Mouse (Mus musculus) testis, postnatal 14 days (tissue): ENCODE measurements at regions not wholly inside any gene's neighbourhood (a gene's known extent, or its start where the extent isn't known, plus 50 kb on each side); places are given as distances from the start of the nearest gene placed in this dataset.

Experiments used
- DNase-seq: peaks from one replicate; pipeline ENCODE4 v3.0.0; 2021; ENCODE audit warnings: low spot score

DNA sequence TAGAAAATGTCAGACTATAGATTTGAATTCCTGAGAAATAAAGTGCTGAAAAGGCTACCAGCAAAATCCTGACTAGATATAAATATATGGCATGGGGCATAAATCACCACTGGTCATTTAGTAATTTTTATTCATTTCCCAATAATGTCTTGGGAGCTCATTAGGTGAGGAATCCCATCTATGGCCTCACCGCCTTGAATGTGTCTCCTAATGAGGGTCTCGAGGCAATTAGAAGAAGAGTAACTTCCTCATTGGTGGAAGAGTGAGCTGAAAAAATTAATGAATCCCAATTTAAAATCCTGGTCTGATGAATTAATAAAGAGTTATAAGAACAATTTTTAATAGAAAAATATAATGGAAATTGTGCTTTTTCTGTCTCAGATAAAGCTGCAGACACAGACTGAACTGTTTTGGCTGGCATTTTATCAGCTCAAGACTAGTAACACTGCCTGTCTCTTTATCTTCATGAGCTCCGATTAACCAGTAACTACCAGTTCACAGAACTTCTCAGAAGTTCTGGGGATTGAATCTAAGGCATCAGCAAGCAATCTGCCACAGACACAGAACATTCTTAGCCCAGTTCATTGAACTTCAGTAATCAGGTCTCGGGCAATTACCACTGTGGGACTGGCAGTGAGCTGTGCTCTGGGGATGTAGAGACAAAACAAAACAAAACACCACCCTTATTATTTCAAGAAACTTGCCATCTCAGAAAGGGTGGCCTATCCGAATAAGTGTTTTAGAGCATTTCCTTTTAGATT lies 170.7 kb downstream of the Plpp3 start:
- no peak for DNase-seq

DNA sequence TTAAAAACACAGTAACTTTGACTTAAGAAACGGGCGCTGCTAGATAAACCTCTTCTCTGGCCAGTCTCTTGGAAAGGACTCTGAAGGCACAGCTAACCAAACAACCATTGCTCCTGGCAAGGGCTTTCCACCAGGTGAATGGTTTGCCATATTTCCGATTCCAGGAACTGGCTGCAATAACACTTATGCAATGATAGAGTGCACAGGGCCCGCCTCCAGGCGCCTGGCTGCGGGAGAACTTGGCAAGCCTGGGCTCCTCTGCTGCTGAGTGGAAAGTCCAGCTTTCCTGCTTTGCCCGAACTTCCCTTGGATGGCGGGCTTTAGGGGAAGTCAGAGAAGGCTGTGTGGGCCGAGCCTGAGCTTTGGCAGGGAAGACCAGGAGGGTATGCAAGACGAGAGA lies 171.6 kb downstream of the Plpp3 start:
- DNase-seq = peak; percentile 37

GRCm38 (mm10) chr4:105332081-105332480 lies 174.9 kb downstream of the Plpp3 start:
- DNase-seq = no peak

DNA sequence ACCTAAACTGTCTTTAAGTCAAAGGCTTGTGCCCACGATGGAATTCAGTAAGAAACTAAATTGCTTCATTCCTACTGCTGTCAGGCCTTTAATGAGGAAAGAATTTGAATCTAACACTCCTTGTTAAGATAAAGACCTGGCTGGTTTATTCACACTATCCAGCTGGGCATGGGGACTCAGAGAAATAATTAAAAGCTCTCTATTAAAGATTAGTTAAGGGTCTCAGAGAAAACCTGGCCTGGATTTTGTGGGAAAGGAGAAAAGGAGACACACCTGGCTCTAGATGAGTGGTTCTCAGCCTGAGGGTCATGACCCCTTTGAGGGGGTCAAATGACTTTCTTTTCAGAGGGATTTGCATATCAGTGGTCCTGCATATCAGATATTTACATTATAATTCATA lies 178.7 kb downstream of the Plpp3 start:
- DNase-seq = no peak

DNA sequence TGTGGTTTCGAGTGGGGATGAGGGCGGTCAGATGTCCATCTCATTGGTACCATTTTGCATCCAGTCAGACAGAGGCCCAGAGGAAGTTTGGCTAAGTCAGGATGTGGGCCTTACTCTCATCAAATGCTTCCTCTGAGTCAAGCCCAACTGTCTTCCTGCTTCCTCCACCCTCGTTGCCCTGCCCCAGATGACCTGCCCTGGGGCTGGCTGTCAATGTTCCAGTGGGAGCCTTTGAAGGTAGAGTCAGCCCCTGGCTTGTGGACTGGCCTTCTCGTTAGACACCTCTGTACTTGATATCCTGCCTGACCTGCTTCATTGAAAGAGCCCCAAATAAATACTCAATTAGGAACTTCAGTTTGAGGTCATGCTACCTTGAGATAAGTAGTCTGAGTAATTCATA lies 179.4 kb downstream of the Plpp3 start:
- DNase-seq = no peak

DNA sequence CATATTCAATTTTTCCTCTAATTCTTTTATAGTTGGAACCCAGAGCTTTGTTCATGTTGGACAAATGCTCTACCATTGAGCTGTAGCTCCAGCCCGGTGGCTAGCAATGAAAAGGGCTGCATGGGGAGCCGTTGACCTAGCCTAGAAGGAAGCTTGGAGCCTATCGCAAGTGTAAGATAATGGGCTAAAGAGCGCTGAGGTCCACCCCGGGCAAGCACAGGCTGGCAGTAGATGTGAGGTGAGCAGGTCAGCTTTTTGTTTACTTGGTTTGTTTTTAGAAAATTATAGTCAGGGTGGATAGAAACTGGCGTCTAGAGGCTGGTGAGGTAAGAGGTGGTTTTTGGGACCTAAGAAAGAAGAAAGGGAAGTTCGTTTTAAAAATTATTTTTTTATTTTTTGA lies 181.0 kb downstream of the Plpp3 start:
- no peak for DNase-seq

GRCm38 (mm10) chr4:105338861-105339260 lies 181.7 kb downstream of the Plpp3 start:
- DNase-seq = peak; percentile 9

DNA sequence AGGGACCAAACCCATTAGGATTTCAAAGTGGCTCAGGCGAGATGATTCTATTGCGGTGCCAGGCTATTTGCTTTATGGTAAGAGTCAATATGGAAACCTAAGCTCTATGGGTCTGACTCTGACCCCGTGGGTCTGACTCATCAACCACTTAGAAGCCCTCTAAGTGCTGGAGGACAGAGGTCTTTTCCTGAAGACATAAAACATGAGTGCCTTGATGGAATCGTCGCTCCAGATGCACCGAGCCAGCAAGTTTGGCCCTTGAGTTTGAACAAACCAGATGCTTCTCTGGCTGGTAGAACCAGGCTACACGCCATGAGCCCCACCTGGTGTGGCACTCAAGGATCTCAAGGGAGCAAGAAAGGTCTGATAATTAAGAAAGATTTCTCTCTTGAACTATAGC lies 184.1 kb downstream of the Plpp3 start:
- no peak for DNase-seq

GRCm38 (mm10) chr4:105346846-105347245 lies 189.7 kb downstream of the Plpp3 start:
- DNase-seq = no peak

DNA sequence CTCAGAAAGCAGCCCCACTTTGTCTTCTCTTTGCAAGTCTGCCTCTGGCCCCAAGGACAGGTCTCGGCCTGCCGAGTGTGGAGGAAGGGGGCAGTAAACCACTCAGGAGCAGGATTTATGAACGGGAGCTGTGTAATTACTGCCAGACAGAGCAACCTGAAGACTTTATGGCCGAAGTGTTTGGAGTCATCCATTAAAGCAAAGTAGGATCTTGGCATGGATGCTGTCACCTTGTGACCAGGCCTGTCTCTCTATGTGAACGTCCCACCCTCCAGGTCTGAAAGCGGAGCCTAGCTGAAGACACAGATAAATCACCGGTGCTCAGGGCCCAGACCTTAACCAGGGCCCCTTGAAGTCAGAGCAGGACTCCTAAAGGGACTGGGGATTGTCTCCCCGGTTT lies 190.8 kb downstream of the Plpp3 start:
- no peak for DNase-seq

DNA sequence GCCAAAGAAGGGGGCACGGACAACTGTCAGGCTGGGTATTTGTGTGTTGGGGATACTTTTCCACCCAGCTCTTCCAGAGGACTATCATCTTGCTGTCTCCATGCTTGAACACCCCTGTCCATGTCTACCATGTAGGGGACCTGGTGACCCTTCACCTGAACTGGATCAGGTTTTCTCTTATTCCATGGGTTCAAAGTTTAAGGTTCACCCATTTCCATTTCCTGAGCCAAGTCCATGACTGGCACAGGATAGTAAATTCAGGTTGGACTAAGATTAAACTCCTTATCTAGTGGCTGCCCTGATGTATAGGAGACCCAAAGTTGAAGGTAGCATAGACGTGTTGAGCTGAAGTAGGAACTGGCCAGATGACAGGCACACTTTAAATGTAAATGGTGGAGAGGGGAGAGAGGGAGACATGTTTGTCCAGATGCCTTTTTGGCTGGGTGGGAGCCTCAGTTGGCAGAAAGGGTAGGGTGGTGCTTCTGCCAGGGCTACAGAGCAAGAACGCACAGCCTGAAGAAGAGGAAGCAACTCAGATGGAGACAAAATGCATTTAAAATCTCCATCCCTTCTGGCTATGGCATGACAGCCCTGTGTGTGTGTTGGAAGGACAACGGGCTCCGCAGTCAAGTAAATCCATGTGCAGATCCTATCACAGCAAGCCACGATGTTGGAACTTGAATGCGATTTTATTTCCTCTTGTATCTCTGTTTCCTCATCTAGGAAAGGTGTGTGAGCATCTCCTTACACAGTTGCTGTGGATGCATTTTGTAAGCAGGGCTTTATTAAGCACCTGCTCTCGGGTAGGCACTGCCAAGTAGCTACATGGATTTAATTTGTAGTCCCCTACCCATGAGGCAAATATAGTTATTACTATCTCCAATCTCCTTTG lies 192.4 kb downstream of the Plpp3 start:
- no peak for DNase-seq

GRCm38 (mm10) chr4:105352342-105352741 lies 195.2 kb downstream of the Plpp3 start:
- DNase-seq = no peak

- DNase-seq = no peak
Observed at GRCm38 (mm10) chr4:105352953-105353352, 195.8 kb downstream of the Plpp3 start.

DNA sequence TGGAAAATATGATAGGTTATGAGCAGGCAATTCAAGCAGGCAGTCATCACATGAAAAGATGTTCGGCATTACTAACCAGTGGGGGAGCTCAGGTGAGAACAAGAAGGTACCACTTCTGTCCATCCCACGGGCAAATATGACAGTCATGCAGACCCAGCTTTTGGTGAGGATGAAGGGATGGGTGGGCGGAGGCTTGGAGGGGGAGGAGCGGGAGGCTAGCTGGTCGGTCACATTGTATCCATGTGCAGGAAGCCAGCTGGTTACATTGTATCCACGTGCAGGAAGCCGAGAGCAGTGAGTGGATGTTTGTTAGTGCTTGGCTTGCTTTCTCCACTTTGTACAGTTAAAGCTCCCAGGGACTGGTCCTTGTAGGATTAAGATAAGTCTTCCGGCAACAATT lies 196.9 kb downstream of the Plpp3 start:
- DNase-seq = peak; percentile 60

DNA sequence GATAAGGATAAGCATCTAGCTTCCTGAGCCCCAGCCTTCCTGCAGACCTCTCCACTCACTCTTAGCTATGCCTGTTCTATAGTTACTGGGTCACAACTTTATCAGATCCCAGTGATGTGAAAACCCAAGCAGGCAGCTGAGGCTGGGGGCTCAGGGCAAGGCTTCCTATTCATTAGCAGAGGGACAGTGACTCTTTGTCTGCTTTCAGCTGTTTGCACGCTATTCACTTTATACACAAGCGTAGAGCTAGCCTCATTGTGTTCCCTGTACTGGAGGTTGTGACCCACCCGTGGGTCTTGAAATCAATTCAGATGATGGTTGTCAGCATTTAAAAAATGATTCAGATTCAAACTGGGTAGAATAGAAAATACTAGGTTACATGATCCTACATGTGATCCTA lies 199.5 kb downstream of the Plpp3 start:
- DNase-seq = no peak

DNA sequence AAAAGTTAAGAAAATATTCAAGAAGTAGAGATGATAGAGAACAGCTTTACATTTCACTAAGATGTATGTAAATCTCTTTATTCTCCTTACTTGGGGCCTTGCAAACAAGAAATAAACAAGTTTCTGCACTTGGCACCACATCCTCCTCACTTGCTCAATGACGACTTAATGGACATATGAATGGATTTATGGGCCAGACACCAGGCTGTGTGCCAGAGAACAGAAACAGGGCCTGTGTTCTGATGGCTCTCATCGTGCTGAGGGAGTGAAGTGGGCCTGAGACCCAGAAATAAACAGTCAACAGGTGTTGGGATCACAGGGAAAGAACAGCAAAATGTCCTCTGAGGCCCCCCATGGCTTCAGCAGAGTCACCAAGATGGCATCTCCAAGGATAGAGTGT lies 201.6 kb downstream of the Plpp3 start:
- no peak for DNase-seq

DNA sequence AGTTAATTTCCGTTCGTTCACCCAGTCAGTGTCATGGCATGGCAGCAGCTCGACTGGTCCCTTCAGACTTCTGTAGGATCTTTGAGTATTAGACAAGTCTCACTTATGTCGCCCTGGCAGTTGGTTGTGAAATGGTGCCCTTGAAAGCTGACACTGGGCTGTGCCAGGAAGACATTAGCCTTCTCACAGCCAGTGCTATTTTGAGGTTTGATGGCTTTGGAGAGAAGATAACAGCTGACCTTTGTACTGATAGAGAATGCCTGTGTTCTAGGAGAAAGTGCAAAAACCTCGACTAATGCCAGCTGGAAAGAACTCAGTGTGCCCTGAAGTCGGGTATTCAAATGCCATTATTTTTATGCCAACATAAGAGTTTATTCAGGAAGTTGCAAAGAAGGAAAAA lies 207.3 kb downstream of the Plpp3 start:
- peak; percentile 64 for DNase-seq

DNA sequence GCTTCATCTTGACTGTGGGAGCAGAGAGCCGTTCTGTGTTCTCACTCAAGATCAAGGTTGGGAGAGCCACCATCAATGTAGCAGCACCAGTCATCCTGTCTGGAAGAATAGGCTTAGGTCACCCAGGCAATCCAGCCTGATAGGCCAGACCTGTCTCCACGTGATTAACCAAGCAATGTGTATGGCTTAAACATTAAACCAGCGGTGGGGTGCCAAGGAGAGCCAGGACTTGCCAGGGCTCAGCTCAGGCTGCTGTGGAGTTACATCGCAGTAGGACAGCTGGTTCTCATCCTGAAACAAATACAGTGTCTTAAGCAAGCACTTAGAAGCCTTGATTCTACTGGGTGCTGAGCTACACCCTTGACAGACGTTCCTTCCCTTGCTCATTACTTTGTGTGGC lies 207.9 kb downstream of the Plpp3 start:
- no peak for DNase-seq

GRCm38 (mm10) chr4:105376591-105376990 lies 219.4 kb downstream of the Plpp3 start:
- DNase-seq = no peak

GRCm38 (mm10) chr4:105377469-105378187 lies 220.5 kb downstream of the Plpp3 start:
- DNase-seq = no peak

DNA sequence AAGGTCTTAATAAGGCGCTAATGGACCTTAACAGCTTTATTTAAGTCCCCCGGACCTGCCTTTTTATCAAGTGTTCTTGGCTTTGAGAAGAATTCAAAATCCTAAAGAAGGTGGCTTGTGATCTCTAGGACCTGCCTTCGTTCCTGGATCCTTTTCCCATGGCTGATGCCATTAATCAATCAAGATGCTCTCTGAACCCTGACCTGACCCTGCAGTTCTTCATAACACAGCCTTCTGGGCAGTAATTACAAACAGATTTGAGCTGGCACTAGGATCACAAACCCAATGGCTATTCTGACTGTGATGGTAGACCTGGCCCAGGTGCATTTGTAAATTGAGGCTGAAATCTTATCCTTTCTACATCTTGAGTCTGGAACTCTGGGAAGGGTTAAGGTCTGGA lies 227.7 kb downstream of the Plpp3 start:
- DNase-seq = no peak

DNA sequence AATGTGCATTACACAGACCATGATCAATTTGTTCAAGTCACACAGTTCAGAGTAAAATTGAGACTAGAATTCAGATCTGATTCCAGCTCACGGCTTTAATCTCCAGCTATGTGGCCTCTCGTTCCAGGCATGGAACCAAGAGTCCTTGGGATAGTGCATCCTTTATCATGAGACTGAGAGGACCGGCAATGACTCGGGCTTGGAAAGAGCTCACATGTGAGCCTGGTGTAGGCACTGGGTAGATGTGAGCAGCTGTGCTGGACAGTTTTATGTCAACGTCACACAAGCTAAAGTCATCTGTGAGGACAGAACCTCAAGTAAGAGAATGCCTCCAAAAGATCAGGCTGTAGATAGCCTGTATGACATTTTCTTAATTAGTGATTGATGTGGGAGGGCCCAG lies 228.3 kb downstream of the Plpp3 start:
- DNase-seq = no peak

- DNase-seq = peak; percentile 45
Observed at GRCm38 (mm10) chr4:105390378-105390777, 233.2 kb downstream of the Plpp3 start.
